Mouse (Mus musculus): ENCODE measurements at regions not wholly inside any gene's neighbourhood (a gene's known extent, or its start where the extent isn't known, plus 50 kb on each side); places are given as distances from the start of the nearest gene placed in this dataset.
A peak's percentile ranks its signal among the peaks of the same experiment; 100 is the strongest.

DNA sequence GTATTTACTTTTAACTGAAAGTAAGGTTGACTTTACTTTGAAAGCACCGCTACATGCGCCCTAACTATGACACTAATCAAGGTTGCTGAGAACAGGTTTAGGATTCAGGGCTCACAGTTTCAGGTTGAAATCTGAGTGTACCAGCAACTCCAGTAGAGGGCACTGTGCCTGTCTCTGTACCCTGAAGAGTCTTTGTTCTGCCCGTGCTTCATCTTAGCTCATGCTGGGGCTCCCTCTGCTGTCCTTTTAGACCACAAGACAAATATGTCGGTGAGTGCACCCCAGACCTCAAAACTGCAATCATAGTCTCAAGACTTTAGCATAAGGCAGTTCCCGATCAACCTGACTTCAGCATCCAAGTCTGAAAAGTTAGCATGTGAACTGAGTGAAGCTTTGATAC is 440.9 kb upstream of the Fam241a start:
- peak; percentile 96 for TF ChIP-seq CTCF (IDR thresholded peaks at IDR 0.05)
- no peak for TF ChIP-seq EP300 (IDR thresholded peaks at IDR 0.05)

Measured in lung, postnatal 0 days (tissue).